Mouse (Mus musculus): ENCODE measurements around the gene Slc5a4b. TPM values are rescaled to one million over a fixed set of nuclear protein-coding genes. Genes with fewer than 3 reads are reported as not detected.

The Slc5a4b gene
- polyA plus RNA-seq (2015; fragmentation: Nextera tagmentation; extraction: Ambion mirVana): 0.05 TPM in 1 of 2 replicates, not detected in the other

GRCm38 (mm10) chr10:76110861-76111260 lies at the start of gene Slc5a4b:
Gene Slc5a4b (minus strand): TSS chr10:76110961.
- Histone ChIP-seq H3K4me1 (replicated peaks) (no peaks in the 10 kb centered on the region), H3K9ac (no peak within 1 kb of the TSS), H3K27ac (no peak within 1 kb of the TSS), H3K4me3 (no peak within 1 kb of the TSS), H3K36me3 (no peaks in the 10 kb centered on the region), H3K9me3 (no peaks in the 10 kb centered on the region), H3K27me3 (no peaks in the 10 kb centered on the region), H3K4me2 (no peak within 1 kb of the TSS)
- no peak for ATAC-seq (ENCODE audit: low FRiP score)
- WGBS: 87% methylated on average over 4 of the region's 4 CpGs

DNA sequence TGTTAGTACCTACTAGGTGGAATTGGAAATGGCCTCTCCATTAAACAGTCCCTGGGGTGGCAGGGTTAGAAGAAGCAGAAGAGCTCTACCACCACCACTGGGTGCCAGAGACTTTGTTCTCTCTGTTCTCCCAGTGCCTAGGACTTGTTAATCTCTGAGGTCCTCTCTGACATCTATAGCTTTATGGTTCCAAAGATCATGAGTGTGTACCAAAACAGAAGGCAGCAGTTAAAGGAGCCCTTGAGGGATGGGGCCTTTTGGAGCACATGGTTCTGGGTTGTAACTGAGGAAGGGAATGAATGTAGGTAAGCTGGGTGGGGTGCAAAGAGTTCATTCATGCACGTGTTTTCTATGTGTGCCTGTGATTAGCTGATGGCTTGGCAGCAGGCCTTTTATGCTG lies 47.2 kb upstream of the Slc5a4b start:
- Histone ChIP-seq H3K27ac (no peak overlapping the region), H3K4me2 (no peak overlapping the region), H3K4me1 (replicated peaks) (no peaks in the 10 kb centered on the region), H3K9me3 (no peaks in the 10 kb centered on the region), H3K36me3 (no peaks in the 10 kb centered on the region), H3K4me3 (no peak overlapping the region), H3K27me3 (no peaks in the 10 kb centered on the region), H3K9ac (no peak overlapping the region)
- WGBS: 74% methylated on average over 1 of the region's 1 CpGs
- no peak for ATAC-seq (ENCODE audit: low FRiP score)

GRCm38 (mm10) chr10:76157528-76157927 lies 46.8 kb upstream of the Slc5a4b start:
- H3K27ac ChIP-seq: no peak overlapping the region
- H3K9me3 ChIP-seq: no peaks in the 10 kb centered on the region
- no peak for ATAC-seq (ENCODE audit: low FRiP score)
- H3K4me1 ChIP-seq (replicated peaks): no peaks in the 10 kb centered on the region
- no peak overlapping the region for H3K4me2 ChIP-seq
- no peak overlapping the region for H3K9ac ChIP-seq
- H3K36me3 ChIP-seq: no peaks in the 10 kb centered on the region
- H3K27me3 ChIP-seq: no peaks in the 10 kb centered on the region
- WGBS: 88% methylated on average over 5 of the region's 5 CpGs
- H3K4me3 ChIP-seq: no peak overlapping the region

DNA sequence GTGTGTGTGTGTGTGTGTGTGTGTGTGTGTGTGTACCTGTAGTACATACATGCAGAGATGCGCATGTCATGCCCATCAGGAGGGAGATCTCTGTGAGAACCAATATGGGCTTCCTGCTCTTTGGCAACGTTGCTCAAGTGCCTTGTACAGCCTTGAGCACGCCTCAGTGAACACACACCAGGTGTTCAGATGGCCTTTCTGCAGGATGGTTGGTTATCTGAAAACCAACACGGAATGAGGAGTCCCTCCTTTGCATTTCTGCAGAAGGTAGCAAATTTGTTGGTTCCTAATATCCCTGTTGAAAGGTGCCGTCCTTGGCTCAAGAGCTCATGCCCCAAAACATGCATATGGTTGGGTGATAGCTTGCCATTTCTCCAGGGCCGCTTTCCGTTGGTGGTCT lies 45.1 kb upstream of the Slc5a4b start:
- WGBS: 89% methylated on average over 7 of the region's 7 CpGs

DNA sequence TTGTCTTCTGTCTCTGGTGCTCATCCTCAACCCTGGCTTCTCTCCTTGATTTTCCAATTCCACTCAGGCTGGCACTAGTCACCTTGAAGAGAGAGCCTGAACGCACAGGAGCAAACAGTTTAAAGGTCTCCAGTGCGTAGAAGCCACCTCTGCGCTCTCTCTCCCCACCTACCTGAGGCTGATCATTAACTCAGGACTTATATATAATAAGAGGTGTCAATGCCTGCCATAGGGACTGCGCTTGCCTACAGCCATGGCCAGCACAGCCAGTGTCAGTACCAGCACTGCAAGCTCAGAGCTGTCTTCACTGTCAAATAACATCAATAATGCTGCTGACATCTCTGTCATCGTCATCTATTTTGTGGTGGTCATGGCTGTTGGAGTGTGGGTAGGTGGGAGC lies 36.5 kb upstream of the Slc5a4b start, which contains the start of gene Slc5a4a:
Slc5a4a (plus strand) TSS at position 174 of the 400 bp plus-strand sequence.
- no peaks in the 10 kb centered on the region for H3K4me1 ChIP-seq (replicated peaks)
- H3K27me3 ChIP-seq: no peaks in the 10 kb centered on the region
- 88% methylated on average over 5 of the region's 5 CpGs for WGBS
- H3K4me3 ChIP-seq: no peak within 1 kb of the TSS
- H3K27ac ChIP-seq: no peak within 1 kb of the TSS
- H3K9me3 ChIP-seq: no peaks in the 10 kb centered on the region
- no peak within 1 kb of the TSS for H3K9ac ChIP-seq
- no peak for ATAC-seq (ENCODE audit: low FRiP score)
- no peaks in the 10 kb centered on the region for H3K36me3 ChIP-seq
- H3K4me2 ChIP-seq: no peak within 1 kb of the TSS

More for the DNA sequence above, 45.1 kb upstream of the Slc5a4b start:
- no peak overlapping the region for H3K4me3 ChIP-seq
- no peaks in the 10 kb centered on the region for H3K4me1 ChIP-seq (replicated peaks)
- no peak overlapping the region for H3K4me2 ChIP-seq
- H3K9ac ChIP-seq: no peak overlapping the region
- H3K27ac ChIP-seq: no peak overlapping the region
- H3K36me3 ChIP-seq: no peaks in the 10 kb centered on the region
- ATAC-seq (ENCODE audit: low FRiP score): no peak
- no peaks in the 10 kb centered on the region for H3K27me3 ChIP-seq
- no peaks in the 10 kb centered on the region for H3K9me3 ChIP-seq

GRCm38 (mm10) chr10:76146846-76147245 lies 36.1 kb upstream of the Slc5a4b start:
- Histone ChIP-seq H3K4me3 (no peak overlapping the region), H3K27ac (no peak overlapping the region), H3K4me2 (no peak overlapping the region), H3K9ac (no peak overlapping the region), H3K9me3 (no peaks in the 10 kb centered on the region), H3K27me3 (no peaks in the 10 kb centered on the region), H3K36me3 (no peaks in the 10 kb centered on the region), H3K4me1 (replicated peaks) (no peaks in the 10 kb centered on the region)
- 75% methylated on average over 8 of the region's 8 CpGs for WGBS
- ATAC-seq (ENCODE audit: low FRiP score): no peak

GRCm38 (mm10) chr10:76136318-76136717 lies 25.6 kb upstream of the Slc5a4b start:
- no peak overlapping the region for H3K4me3 ChIP-seq

GRCm38 (mm10) chr10:76132506-76132905 lies 21.7 kb upstream of the Slc5a4b start:
- ATAC-seq (ENCODE audit: low FRiP score): no peak
- Histone ChIP-seq H3K9me3 (no peaks in the 10 kb centered on the region), H3K4me2 (no peak overlapping the region), H3K9ac (no peak overlapping the region), H3K27ac (no peak overlapping the region), H3K36me3 (no peaks in the 10 kb centered on the region), H3K4me3 (no peak overlapping the region), H3K4me1 (replicated peaks) (no peaks in the 10 kb centered on the region), H3K27me3 (no peaks in the 10 kb centered on the region)
- WGBS: 82% methylated on average over 4 of the region's 4 CpGs

More at GRCm38 (mm10) chr10:76136318-76136717, 25.6 kb upstream of the Slc5a4b start:
- ATAC-seq (ENCODE audit: low FRiP score): no peak
- Histone ChIP-seq H3K27me3 (no peaks in the 10 kb centered on the region), H3K4me1 (replicated peaks) (no peaks in the 10 kb centered on the region), H3K4me2 (no peak overlapping the region), H3K9ac (no peak overlapping the region), H3K27ac (no peak overlapping the region), H3K9me3 (no peaks in the 10 kb centered on the region), H3K36me3 (no peaks in the 10 kb centered on the region)
- WGBS: 92% methylated on average over 2 of the region's 2 CpGs

GRCm38 (mm10) chr10:76121495-76121894 lies 10.7 kb upstream of the Slc5a4b start:
- Histone ChIP-seq H3K27ac (no peak overlapping the region), H3K4me2 (no peak overlapping the region), H3K9me3 (no peaks in the 10 kb centered on the region), H3K4me3 (no peak overlapping the region), H3K4me1 (replicated peaks) (peaks cover 5% of the 10 kb centered on the region), H3K27me3 (no peaks in the 10 kb centered on the region), H3K36me3 (no peaks in the 10 kb centered on the region), H3K9ac (no peak overlapping the region)
- ATAC-seq (ENCODE audit: low FRiP score): no peak
- WGBS: 89% methylated on average over 5 of the region's 5 CpGs

DNA sequence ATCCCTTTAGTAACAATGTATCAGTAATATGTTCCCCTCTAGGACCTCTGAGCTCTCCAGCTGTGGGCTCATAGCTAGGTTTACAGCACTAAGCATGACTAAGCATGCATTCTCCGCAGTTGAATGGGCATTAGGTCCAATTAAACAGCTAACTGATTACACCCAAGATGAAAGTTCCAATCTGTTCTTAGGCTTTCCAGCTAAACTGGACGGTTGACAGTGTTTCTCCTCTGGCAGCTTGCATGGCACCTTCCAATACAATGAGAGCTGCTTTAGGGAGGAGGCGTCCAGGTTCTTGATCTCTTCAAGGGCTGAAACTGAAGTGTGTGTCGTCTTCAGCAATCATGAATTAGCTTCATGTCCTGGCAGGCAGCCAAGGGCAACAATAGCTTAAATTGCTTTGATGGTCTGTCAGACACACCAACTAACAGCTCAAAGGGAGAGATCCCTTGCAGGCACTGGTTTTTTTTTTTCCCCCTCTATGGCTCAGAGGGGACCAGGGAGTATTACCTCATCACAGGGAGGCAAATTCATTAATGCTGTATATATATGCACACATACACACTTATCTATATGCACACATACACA lies 9.5 kb upstream of the Slc5a4b start:
- Histone ChIP-seq H3K4me3 (no peak overlapping the region), H3K27ac (no peak overlapping the region), H3K4me2 (no peak overlapping the region), H3K9ac (no peak overlapping the region), H3K9me3 (no peaks in the 10 kb centered on the region), H3K27me3 (no peaks in the 10 kb centered on the region), H3K4me1 (replicated peaks) (peaks cover 5% of the 10 kb centered on the region), H3K36me3 (no peaks in the 10 kb centered on the region)
- 42% methylated on average over 4 of the region's 4 CpGs for WGBS
- ATAC-seq (ENCODE audit: low FRiP score): no peak

DNA sequence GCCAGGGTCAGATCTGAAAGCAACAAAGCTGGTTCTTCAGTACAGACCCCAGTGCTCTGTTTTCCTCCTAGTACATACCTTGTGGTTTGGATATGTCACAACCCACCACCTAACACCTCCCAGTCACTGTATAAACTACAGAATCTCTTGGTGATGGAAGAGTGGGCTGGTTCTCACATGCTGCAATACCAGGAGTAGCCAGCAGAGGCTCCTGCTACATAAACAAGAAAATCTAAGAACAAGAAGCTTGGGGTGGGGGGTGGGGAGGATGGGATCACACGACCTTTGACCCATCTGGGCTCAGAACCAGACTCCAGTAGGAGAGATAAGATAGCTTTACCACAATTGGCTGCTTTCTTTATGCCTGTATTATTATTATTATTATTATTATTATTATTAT lies 8.0 kb upstream of the Slc5a4b start:
- no peaks in the 10 kb centered on the region for H3K36me3 ChIP-seq
- H3K27me3 ChIP-seq: no peaks in the 10 kb centered on the region
- H3K9ac ChIP-seq: no peak overlapping the region
- H3K4me1 ChIP-seq (replicated peaks): peaks cover 5% of the 10 kb centered on the region
- ATAC-seq (ENCODE audit: low FRiP score): no peak
- no peak overlapping the region for H3K27ac ChIP-seq
- WGBS: 8% methylated on average over 1 of the region's 1 CpGs
- no peak overlapping the region for H3K4me3 ChIP-seq
- H3K9me3 ChIP-seq: no peaks in the 10 kb centered on the region
- no peak overlapping the region for H3K4me2 ChIP-seq

DNA sequence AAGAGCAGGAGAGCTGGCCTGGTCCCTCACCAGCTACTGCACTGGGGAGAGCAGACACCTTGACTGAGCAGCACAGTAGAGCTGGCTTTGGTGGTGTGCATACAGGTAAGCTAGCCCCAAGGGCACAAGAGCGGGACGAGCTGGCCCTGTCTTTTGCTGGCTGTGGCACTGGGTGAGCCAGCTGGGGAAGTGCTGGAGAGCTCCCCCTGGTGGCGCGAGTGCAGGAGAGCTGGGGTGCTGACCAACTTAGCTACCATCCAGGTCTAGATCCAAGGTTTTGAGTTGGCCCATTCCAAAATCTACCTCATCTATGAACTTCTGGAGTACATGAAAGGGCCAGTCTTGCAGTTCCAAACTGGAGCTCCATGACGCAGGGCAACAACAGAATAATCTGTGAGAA lies 7.2 kb upstream of the Slc5a4b start:
- H3K36me3 ChIP-seq: no peaks in the 10 kb centered on the region
- no peak overlapping the region for H3K4me2 ChIP-seq
- H3K4me3 ChIP-seq: no peak overlapping the region
- peaks cover 5% of the 10 kb centered on the region for H3K4me1 ChIP-seq (replicated peaks)
- no peak overlapping the region for H3K27ac ChIP-seq
- WGBS: 30% methylated on average over 5 of the region's 5 CpGs
- H3K9ac ChIP-seq: no peak overlapping the region
- H3K9me3 ChIP-seq: no peaks in the 10 kb centered on the region
- H3K27me3 ChIP-seq: no peaks in the 10 kb centered on the region
- no peak for ATAC-seq (ENCODE audit: low FRiP score)

- Histone ChIP-seq H3K27ac (no peak overlapping the region), H3K9ac (no peak overlapping the region), H3K4me1 (replicated peaks) (no peaks in the 10 kb centered on the region), H3K4me2 (no peak overlapping the region), H3K9me3 (no peaks in the 10 kb centered on the region), H3K27me3 (no peaks in the 10 kb centered on the region), H3K36me3 (no peaks in the 10 kb centered on the region), H3K4me3 (no peak overlapping the region)
- 70% methylated on average over 9 of the region's 9 CpGs for WGBS
- no peak for ATAC-seq (ENCODE audit: low FRiP score)
Observed at GRCm38 (mm10) chr10:76097368-76097767, 13.4 kb downstream of the Slc5a4b start.
